Mouse (Mus musculus) heart, postnatal 25 days (tissue): ENCODE results near the gene Ctnna2. TPM values are rescaled to one million over a fixed set of nuclear protein-coding genes. Genes with fewer than 3 reads are reported as not detected.
A peak's percentile ranks its signal among the peaks of the same experiment; 100 is the strongest.

Experiments
- DNase-seq: peaks from one replicate; pipeline ENCODE4 v3.0.0; 2022; ENCODE audit warnings: low spot score
- intact Hi-C: fragments of 180-260 bp; cut with DNase I; formaldehyde crosslinking; loops from one replicate; pipeline ENCODE4 v1.15.1; 2025
- total RNA-seq, 2 experiments: library from RNA; stranded (reverse); gene quantifications; 2 replicates each; pipeline ENCODE4 v1.2.3; 2021

Ctnna2 gene
- total RNA-seq, 2 experiments from 2014 or later = not detected

GRCm38 (mm10) chr6:77213757-77214409 is 765.6 kb downstream of the Ctnna2 start:
- no peak for DNase-seq
- intact Hi-C loops = no loop called here

GRCm38 (mm10) chr6:77209929-77210328 is 769.6 kb downstream of the Ctnna2 start:
- intact Hi-C loops = no loop called here
- DNase-seq = no peak

- intact Hi-C loops = no loop called here
- no peak for DNase-seq
Measured at GRCm38 (mm10) chr6:77209183-77209582, 770.3 kb downstream of the Ctnna2 start.

GRCm38 (mm10) chr6:77199375-77199774 is 780.1 kb downstream of the Ctnna2 start:
- intact Hi-C loops = no loop called here
- no peak for DNase-seq

- intact Hi-C loops = no loop called here
- DNase-seq = no peak
Measured at GRCm38 (mm10) chr6:77196650-77197049, 782.8 kb downstream of the Ctnna2 start.

GRCm38 (mm10) chr6:77191635-77192034 is 787.9 kb downstream of the Ctnna2 start:
- no peak for DNase-seq
- intact Hi-C loops = no loop called here

GRCm38 (mm10) chr6:77188628-77189027 is 790.9 kb downstream of the Ctnna2 start:
- DNase-seq = no peak
- intact Hi-C loops = no loop called here

GRCm38 (mm10) chr6:77185751-77186150 is 793.7 kb downstream of the Ctnna2 start:
- intact Hi-C loops = no loop called here
- DNase-seq = no peak

GRCm38 (mm10) chr6:77184896-77185295 is 794.6 kb downstream of the Ctnna2 start:
- intact Hi-C loops = no loop called here
- DNase-seq = no peak

GRCm38 (mm10) chr6:77175764-77176163 is 803.7 kb downstream of the Ctnna2 start:
- intact Hi-C loops = no loop called here
- DNase-seq = no peak

GRCm38 (mm10) chr6:77157028-77157427 is 822.5 kb downstream of the Ctnna2 start:
- no peak for DNase-seq
- intact Hi-C loops = no loop called here

GRCm38 (mm10) chr6:77139306-77139920 is 840.1 kb downstream of the Ctnna2 start:
- DNase-seq = no peak
- intact Hi-C loops = no loop called here

GRCm38 (mm10) chr6:77120926-77121325 is 858.6 kb downstream of the Ctnna2 start:
- intact Hi-C loops = no loop called here
- DNase-seq = no peak

GRCm38 (mm10) chr6:77120510-77120909 is 859.0 kb downstream of the Ctnna2 start:
- intact Hi-C loops = no loop called here
- DNase-seq = no peak

- intact Hi-C loops = no loop called here
- no peak for DNase-seq
Measured at GRCm38 (mm10) chr6:77109095-77109945, 870.2 kb downstream of the Ctnna2 start.

GRCm38 (mm10) chr6:77101047-77101446 is 878.5 kb downstream of the Ctnna2 start:
- intact Hi-C loops = no loop called here
- DNase-seq = no peak

- no peak for DNase-seq
Measured at GRCm38 (mm10) chr6:77098540-77098939, 881.0 kb downstream of the Ctnna2 start.

GRCm38 (mm10) chr6:77075396-77076376 is 903.8 kb downstream of the Ctnna2 start:
- DNase-seq = peak; percentile 1
- intact Hi-C loops = no loop called here

More at GRCm38 (mm10) chr6:77098540-77098939, 881.0 kb downstream of the Ctnna2 start:
- intact Hi-C loops = no loop called here

GRCm38 (mm10) chr6:77069595-77069994 is 909.9 kb downstream of the Ctnna2 start:
- intact Hi-C loops = no loop called here
- DNase-seq = no peak

GRCm38 (mm10) chr6:77050690-77051089 is 928.8 kb downstream of the Ctnna2 start:
- intact Hi-C loops = no loop called here
- DNase-seq = no peak
